Mouse (Mus musculus): ENCODE measurements around the gene Fbxw8. TPM values are rescaled to one million over a fixed set of nuclear protein-coding genes. Genes with fewer than 3 reads are reported as not detected.
A peak's percentile ranks its signal among the peaks of the same experiment; 100 is the strongest.

Fbxw8 gene
- polyA plus RNA-seq, 1 experiment from 2014 or later = 10.8 TPM

DNA sequence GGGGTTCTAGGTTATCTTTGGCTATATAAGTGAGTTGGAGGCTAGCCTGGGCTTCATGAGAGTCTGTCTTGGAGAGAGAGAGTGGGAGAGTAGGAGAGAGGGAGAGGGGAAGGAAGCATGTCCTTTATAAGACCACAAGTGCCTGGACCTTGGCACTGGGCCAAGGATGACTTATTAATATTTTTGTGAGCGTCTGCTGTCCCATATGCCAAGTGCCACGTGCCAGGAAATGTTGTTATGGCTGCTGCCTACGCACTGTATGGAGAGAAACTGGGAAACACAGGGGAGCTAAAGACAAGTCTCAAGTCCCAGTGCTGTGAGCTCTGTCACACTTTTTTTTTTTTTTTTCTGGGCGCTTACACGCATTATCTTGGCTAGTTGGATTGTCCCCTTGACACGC, 112.7 kb downstream of the Fbxw8 start:
- H3K9me3 ChIP-seq (ENCODE audit: control insufficient read depth) = no peaks in the 10 kb centered on the region
- no peaks in the 10 kb centered on the region for H3K36me3 ChIP-seq (ENCODE audit: control insufficient read depth, insufficient read depth)
- H3K4me3 ChIP-seq (ENCODE audit: low read depth, low read length) = no peak overlapping the region
- H3K27ac ChIP-seq (ENCODE audit: low read depth, low read length) = no peak overlapping the region
- H3K4me2 ChIP-seq (replicated peaks; ENCODE audit: low read depth) = no peak overlapping the region
- ATAC-seq = no peak
- no peaks in the 10 kb centered on the region for H3K4me1 ChIP-seq (replicated peaks; ENCODE audit: control insufficient read depth, insufficient read depth, low read length)
- WGBS = 75% methylated on average over 6 of the region's 6 CpGs
- H3K9ac ChIP-seq (ENCODE audit: low read depth, low read length) = no peak overlapping the region
- TF ChIP-seq CTCF (IDR thresholded peaks at IDR 0.05; ENCODE audit: low read depth) = no peak
- H3K27me3 ChIP-seq (replicated peaks; ENCODE audit: control insufficient read depth, insufficient read depth, low read length) = no peaks in the 10 kb centered on the region

DNA sequence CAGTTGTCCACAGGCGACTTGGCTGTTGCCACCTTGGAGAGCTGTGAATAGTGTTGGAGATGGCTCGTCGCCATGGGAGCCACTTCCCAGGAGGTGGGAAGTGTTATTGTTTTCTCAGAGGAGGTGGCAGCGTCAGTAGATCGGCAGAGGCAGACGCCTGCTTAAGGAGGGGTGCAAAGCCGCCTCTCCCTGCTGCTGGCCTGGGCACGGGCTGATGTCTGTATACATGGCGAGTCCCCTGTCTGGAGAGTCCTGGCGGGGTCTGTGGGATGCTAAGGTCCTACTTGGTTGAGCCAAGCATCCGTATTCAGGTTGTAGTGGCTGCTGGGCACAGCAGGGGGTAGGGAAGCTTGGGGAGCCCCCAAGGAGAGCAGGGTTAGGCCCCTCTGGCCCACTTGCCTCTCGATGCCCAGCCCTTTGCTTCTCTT, 116.0 kb downstream of the Fbxw8 start:
- no peaks in the 10 kb centered on the region for H3K36me3 ChIP-seq (ENCODE audit: control insufficient read depth, insufficient read depth)
- no peaks in the 10 kb centered on the region for H3K9me3 ChIP-seq (ENCODE audit: control insufficient read depth)
- no peak overlapping the region for H3K4me2 ChIP-seq (replicated peaks; ENCODE audit: low read depth)
- no peak overlapping the region for H3K4me3 ChIP-seq (ENCODE audit: low read depth, low read length)
- WGBS = 51% methylated on average over 12 of the region's 12 CpGs
- no peak overlapping the region for H3K9ac ChIP-seq (ENCODE audit: low read depth, low read length)
- TF ChIP-seq CTCF (IDR thresholded peaks at IDR 0.05; ENCODE audit: low read depth) = no peak
- H3K4me1 ChIP-seq (replicated peaks; ENCODE audit: control insufficient read depth, insufficient read depth, low read length) = no peaks in the 10 kb centered on the region
- no peak for ATAC-seq
- H3K27ac ChIP-seq (ENCODE audit: low read depth, low read length) = no peak overlapping the region
- no peaks in the 10 kb centered on the region for H3K27me3 ChIP-seq (replicated peaks; ENCODE audit: control insufficient read depth, insufficient read depth, low read length)

DNA sequence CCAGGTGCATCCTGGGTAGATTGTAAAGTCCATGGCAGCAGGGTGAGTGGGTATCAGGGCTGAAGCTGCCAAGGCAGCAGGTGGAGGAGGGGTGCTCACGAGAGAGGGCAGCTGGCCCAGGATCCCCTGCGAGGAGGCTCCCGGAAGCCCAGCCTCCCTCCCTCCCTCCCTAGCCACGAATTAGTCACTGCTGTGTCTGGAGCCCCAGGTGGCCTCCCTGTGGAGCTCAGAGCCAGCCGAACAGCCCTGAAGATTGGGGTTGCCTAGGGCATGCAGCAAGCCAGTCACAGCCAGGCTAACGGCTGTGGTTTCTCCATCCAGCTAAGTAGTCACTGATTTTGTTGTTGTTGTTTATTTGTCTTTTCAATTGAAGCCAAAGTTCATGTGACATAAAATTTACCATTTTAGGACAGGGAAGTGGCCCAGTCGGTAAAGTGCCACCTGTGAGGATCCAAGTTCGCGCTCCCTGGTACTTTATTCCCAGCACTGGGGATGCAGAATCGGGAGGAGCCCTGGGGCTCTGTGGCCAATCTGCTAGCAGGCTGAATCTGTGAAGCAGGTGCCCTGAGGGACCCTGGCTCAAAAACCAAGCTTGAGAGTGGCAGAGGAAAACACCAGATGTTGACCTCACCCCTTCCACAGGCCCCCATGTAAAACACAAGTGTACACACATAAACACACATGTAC, 117.3 kb downstream of the Fbxw8 start:
- Histone ChIP-seq H3K9ac (ENCODE audit: low read depth, low read length) (no peak overlapping the region), H3K27ac (ENCODE audit: low read depth, low read length) (no peak overlapping the region), H3K4me2 (replicated peaks; ENCODE audit: low read depth) (no peak overlapping the region)

DNA sequence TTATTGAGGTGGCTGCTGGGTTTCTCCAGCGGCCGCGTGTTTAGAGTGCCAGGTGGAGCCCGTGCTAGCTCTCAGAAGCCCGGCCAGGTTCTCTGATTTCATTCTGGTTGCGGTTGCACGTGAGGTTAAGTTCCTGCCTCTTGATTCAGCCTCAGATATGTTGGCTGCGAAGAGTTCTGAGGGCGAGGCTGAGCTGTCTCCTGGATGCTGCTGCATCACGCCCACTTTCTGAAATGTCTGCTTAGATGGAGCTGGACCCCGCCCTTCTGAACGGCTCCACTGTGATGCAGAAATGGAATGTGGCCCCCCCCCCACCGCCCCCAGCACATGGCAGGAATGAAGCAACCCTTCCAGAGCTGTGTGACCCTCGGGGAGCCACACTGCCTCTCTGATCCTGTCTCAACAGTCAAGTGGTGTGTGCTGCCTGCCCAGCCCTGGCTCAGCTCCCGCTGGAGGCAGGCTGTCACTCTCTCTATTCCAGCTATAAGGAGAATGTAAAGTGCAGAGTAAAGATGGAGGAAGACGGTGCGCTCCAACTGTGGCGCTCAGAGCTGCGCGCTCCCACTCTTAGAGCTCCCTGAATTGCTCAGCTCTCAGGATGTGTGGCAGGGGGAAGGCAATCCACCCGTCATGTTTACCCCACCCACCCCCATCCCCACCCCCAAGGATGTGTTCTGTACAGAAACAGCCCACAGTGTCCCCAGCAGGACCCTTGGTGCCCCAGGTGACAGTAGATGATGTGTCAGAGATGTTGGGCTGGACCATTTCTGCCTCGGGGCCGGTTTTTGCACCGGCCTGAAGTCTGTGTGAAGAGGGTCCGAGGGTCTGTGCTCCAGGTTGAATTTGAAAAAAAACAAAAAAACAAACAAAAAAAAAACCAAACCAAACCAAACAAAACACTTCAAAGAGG, 118.1 kb downstream of the Fbxw8 start:
- Histone ChIP-seq H3K27ac (ENCODE audit: low read depth, low read length) (no peak overlapping the region), H3K4me1 (replicated peaks; ENCODE audit: control insufficient read depth, insufficient read depth, low read length) (no peaks in the 10 kb centered on the region), H3K4me2 (replicated peaks; ENCODE audit: low read depth) (no peak overlapping the region), H3K36me3 (ENCODE audit: control insufficient read depth, insufficient read depth) (no peaks in the 10 kb centered on the region), H3K9me3 (ENCODE audit: control insufficient read depth) (no peaks in the 10 kb centered on the region), H3K4me3 (ENCODE audit: low read depth, low read length) (no peak overlapping the region), H3K9ac (ENCODE audit: low read depth, low read length) (no peak overlapping the region), H3K27me3 (replicated peaks; ENCODE audit: control insufficient read depth, insufficient read depth, low read length) (no peaks in the 10 kb centered on the region)
- ATAC-seq = no peak
- no peak for TF ChIP-seq CTCF (IDR thresholded peaks at IDR 0.05; ENCODE audit: low read depth)
- 41% methylated on average over 25 of the region's 25 CpGs for WGBS

More for the DNA sequence above, 117.3 kb downstream of the Fbxw8 start:
- Histone ChIP-seq H3K36me3 (ENCODE audit: control insufficient read depth, insufficient read depth) (no peaks in the 10 kb centered on the region), H3K4me1 (replicated peaks; ENCODE audit: control insufficient read depth, insufficient read depth, low read length) (no peaks in the 10 kb centered on the region), H3K9me3 (ENCODE audit: control insufficient read depth) (no peaks in the 10 kb centered on the region), H3K4me3 (ENCODE audit: low read depth, low read length) (no peak overlapping the region), H3K27me3 (replicated peaks; ENCODE audit: control insufficient read depth, insufficient read depth, low read length) (no peaks in the 10 kb centered on the region)
- TF ChIP-seq CTCF (IDR thresholded peaks at IDR 0.05; ENCODE audit: low read depth) = no peak
- 16% methylated on average over 10 of the region's 10 CpGs for WGBS
- peak; percentile 51; the same call in 1 of the 2 replicates for ATAC-seq

DNA sequence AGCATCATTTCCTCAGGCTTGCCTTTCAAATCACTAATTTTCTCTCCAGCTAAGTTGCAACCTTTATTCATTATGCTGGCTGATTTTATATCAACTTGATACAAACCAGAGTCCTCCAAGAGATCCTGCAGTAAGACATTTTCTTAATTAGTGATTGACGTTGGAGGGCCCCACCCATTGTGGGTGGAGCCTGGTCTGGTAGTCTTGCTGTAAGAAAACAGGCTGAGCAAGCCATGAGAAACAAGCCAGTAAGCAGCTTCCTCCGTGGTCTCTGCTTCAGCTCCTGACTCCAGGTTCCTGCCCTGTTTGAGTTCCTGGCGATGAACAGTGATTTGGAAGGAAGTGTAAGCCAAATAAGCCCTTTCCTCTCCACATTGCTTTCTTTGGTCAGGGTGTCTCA, 119.5 kb downstream of the Fbxw8 start:
- H3K9ac ChIP-seq (ENCODE audit: low read depth, low read length) = no peak overlapping the region
- no peak overlapping the region for H3K4me2 ChIP-seq (replicated peaks; ENCODE audit: low read depth)
- no peaks in the 10 kb centered on the region for H3K9me3 ChIP-seq (ENCODE audit: control insufficient read depth)
- no peak for ATAC-seq
- no peaks in the 10 kb centered on the region for H3K27me3 ChIP-seq (replicated peaks; ENCODE audit: control insufficient read depth, insufficient read depth, low read length)
- no peaks in the 10 kb centered on the region for H3K4me1 ChIP-seq (replicated peaks; ENCODE audit: control insufficient read depth, insufficient read depth, low read length)
- no peaks in the 10 kb centered on the region for H3K36me3 ChIP-seq (ENCODE audit: control insufficient read depth, insufficient read depth)
- 55% methylated on average over 3 of the region's 3 CpGs for WGBS
- no peak overlapping the region for H3K4me3 ChIP-seq (ENCODE audit: low read depth, low read length)
- no peak for TF ChIP-seq CTCF (IDR thresholded peaks at IDR 0.05; ENCODE audit: low read depth)
- no peak overlapping the region for H3K27ac ChIP-seq (ENCODE audit: low read depth, low read length)

DNA sequence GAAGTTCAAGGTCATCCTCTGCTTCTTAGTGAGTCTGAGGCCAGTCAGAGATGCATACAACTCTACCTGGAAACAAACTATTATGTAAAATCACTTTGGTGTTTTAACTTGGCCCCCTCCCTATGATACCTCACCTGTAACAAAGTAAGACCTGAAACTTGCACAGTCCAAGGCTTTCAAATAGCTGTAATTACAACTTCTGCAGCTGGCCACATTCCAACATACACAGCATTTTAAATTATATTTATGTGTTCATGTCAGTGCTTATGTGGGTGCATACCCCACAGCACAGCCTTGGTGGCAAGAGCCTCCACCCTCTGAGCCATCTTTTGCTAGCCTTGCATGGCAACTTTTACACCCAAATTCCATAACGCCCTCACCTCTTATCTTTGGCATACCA, 120.6 kb downstream of the Fbxw8 start:
- H3K4me2 ChIP-seq (replicated peaks; ENCODE audit: low read depth) = no peak overlapping the region
- no peak overlapping the region for H3K4me3 ChIP-seq (ENCODE audit: low read depth, low read length)
- H3K4me1 ChIP-seq (replicated peaks; ENCODE audit: control insufficient read depth, insufficient read depth, low read length) = no peaks in the 10 kb centered on the region
- no peak overlapping the region for H3K9ac ChIP-seq (ENCODE audit: low read depth, low read length)
- WGBS = 86% methylated on average over 1 of the region's 1 CpGs
- ATAC-seq = no peak
- no peaks in the 10 kb centered on the region for H3K36me3 ChIP-seq (ENCODE audit: control insufficient read depth, insufficient read depth)
- no peaks in the 10 kb centered on the region for H3K9me3 ChIP-seq (ENCODE audit: control insufficient read depth)
- H3K27ac ChIP-seq (ENCODE audit: low read depth, low read length) = no peak overlapping the region
- peaks cover 4% of the 10 kb centered on the region for H3K27me3 ChIP-seq (replicated peaks; ENCODE audit: control insufficient read depth, insufficient read depth, low read length)
- no peak for TF ChIP-seq CTCF (IDR thresholded peaks at IDR 0.05; ENCODE audit: low read depth)

Measured in intestine, postnatal 0 days (tissue).